Comparison of ENCODE assay signal across 8 mouse cellular contexts in the genomic region with DNA sequence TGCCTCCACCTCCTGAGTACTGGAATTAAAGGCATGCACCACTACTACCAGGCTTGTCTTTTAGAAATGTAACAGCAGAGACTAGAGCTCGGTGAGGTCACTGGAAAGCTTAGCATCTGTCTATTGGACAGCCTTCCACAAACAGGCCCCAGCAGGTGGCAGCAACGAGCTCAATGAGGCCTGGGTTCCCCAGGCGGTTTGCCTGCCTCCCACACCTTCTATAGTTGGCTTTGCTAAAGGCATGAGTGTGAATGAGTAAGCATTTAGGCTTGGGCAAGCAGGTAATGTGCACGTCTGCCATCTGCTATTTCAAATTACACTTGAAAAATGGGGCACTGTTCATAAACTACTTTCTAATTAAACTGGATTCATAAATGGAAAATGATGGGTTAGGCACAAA. TPM values are rescaled to one million over a fixed set of nuclear protein-coding genes. Genes with fewer than 3 reads are reported as not detected.
DNase-seq lines count a peak whose midpoint lies in the region; ATAC-seq and TF ChIP-seq lines count a peak whose summit lies in the region.

No protein-coding gene starts in this region.

- H3K27ac ChIP-seq in CH12.LX (ENCODE audit: insufficient read depth, low read depth): no peak overlapping the region
- H3K27ac ChIP-seq in forebrain, embryonic 12.5 days: no peak overlapping the region
- no peak overlapping the region for H3K27ac ChIP-seq in lung, embryonic 14.5 days (ENCODE audit: low read depth)
- no peak overlapping the region for H3K27ac ChIP-seq in thymus, adult 2 months (ENCODE audit: control insufficient read depth, insufficient read depth, low read length)

- TF ChIP-seq RAD21 in CH12.LX (IDR thresholded peaks at IDR 0.05; ENCODE audit: low read depth, low read length): peak; percentile 66

- no peak overlapping the region for H3K4me3 ChIP-seq in CH12.LX (replicated peaks in 1 of 3; ENCODE audit: low read depth in 2 of 3, low read length in 2 of 3, poor library complexity in 1 of 3)
- no peak overlapping the region for H3K4me3 ChIP-seq in forebrain, embryonic 12.5 days (replicated peaks)
- no peak overlapping the region for H3K4me3 ChIP-seq in lung, embryonic 14.5 days (ENCODE audit: low read depth, low read length)
- H3K4me3 ChIP-seq in thymus, adult 2 months (ENCODE audit: control insufficient read depth, insufficient read depth, low read length): no peak overlapping the region

- no peaks in the 10 kb centered on the region for H3K79me2 ChIP-seq in CH12.LX (replicated peaks; ENCODE audit: control insufficient read depth, extremely low read depth, insufficient read depth, poor library complexity, severe bottlenecking)

- TF ChIP-seq CTCF in CH12.LX (conservative IDR thresholded peaks at IDR 0.05 in 1 of 2, IDR thresholded peaks at IDR 0.05 in 1 of 2; ENCODE audit: low read depth in 2 of 2, low read length in 2 of 2): peak; percentile 57 to 82
- TF ChIP-seq CTCF in lung, embryonic 14.5 days (IDR thresholded peaks at IDR 0.05; ENCODE audit: low read depth): peak; percentile 84
- TF ChIP-seq CTCF in thymus, adult 2 months (IDR thresholded peaks at IDR 0.05; ENCODE audit: borderline replicate concordance, control insufficient read depth, extremely low read depth, insufficient read depth, low read length, poor library complexity): peak; percentile 82; the same call in 1 of the 2 replicates

- WGBS in forebrain, embryonic 12.5 days: 22% methylated on average over 4 of the region's 4 CpGs
- 23% methylated on average over 4 of the region's 4 CpGs for WGBS in lung, embryonic 14.5 days
- WGBS in thymus, adult 2 months: 13% methylated on average over 4 of the region's 4 CpGs

- peak; percentile 81; the same call in 1 of the 2 replicates for ATAC-seq in forebrain, embryonic 12.5 days (ENCODE audit: low FRiP score)
- ATAC-seq in lung, embryonic 14.5 days (ENCODE audit: insufficient read depth): peak; percentile 68

- H3K36me3 ChIP-seq in CH12.LX (replicated peaks in 1 of 2; ENCODE audit: control insufficient read depth in 1 of 2, insufficient read depth in 1 of 2, low read length in 1 of 2): peaks cover 25 to 86% of the 10 kb centered on the region in 2 experiments
- peaks cover 22% of the 10 kb centered on the region for H3K36me3 ChIP-seq in forebrain, embryonic 12.5 days (replicated peaks)
- H3K36me3 ChIP-seq in lung, embryonic 14.5 days (ENCODE audit: insufficient read depth): peaks cover 16% of the 10 kb centered on the region
- peaks cover 10% of the 10 kb centered on the region; the same call in 1 of the 2 replicates for H3K36me3 ChIP-seq in thymus, adult 2 months (ENCODE audit: control insufficient read depth, insufficient read depth, low read length)

- dilution Hi-C loops in CH12.LX (cut with MboI; ENCODE audit: extremely low pct_ligation_motif_present, extremely low pct_unique_long_range_greater_than_20kb, low sequenced_read_pairs): no loop called here

- H3K9ac ChIP-seq in CH12.LX (ENCODE audit: insufficient read depth, low read depth): no peak overlapping the region
- no peak overlapping the region for H3K9ac ChIP-seq in forebrain, embryonic 12.5 days
- no peak overlapping the region for H3K9ac ChIP-seq in lung, embryonic 14.5 days

- in situ Hi-C loops in CH12.LX (cut with MboI; ENCODE audit: low pct_ligation_motif_present, low pct_unique_long_range_greater_than_20kb, low sequenced_read_pairs): loop anchor here (5.0 to 25.0 kb wide), 2 partner anchors 183 to 1113 kb away; no protein-coding TSS in a partner anchor

- TF ChIP-seq POLR2A in CH12.LX (IDR thresholded peaks at IDR 0.05; ENCODE audit: low read depth, low read length): no peak
- no peak for TF ChIP-seq POLR2A in thymus, adult 2 months (IDR thresholded peaks at IDR 0.05; ENCODE audit: control insufficient read depth, extremely low read depth, insufficient read depth, low read length, poor library complexity)

- no peak overlapping the region for H3K4me2 ChIP-seq in CH12.LX (ENCODE audit: insufficient read depth, low read depth, poor library complexity, severe bottlenecking)
- no peak overlapping the region for H3K4me2 ChIP-seq in forebrain, embryonic 12.5 days
- no peak overlapping the region for H3K4me2 ChIP-seq in lung, embryonic 14.5 days

- H3K9me3 ChIP-seq in CH12.LX (replicated peaks; ENCODE audit: low read length): no peaks in the 10 kb centered on the region
- no peaks in the 10 kb centered on the region for H3K9me3 ChIP-seq in forebrain, embryonic 12.5 days
- no peaks in the 10 kb centered on the region for H3K9me3 ChIP-seq in lung, embryonic 14.5 days (ENCODE audit: low read depth, low read length)

- H3K4me1 ChIP-seq in CH12.LX (ENCODE audit: control insufficient read depth in 1 of 2, insufficient read depth in 2 of 2): peaks cover 0 to 28% of the 10 kb centered on the region in 2 experiments; a peak in 2 of 4 replicates
- H3K4me1 ChIP-seq in forebrain, embryonic 12.5 days: peaks cover 17% of the 10 kb centered on the region
- H3K4me1 ChIP-seq in lung, embryonic 14.5 days (ENCODE audit: insufficient read depth): no peaks in the 10 kb centered on the region
- H3K4me1 ChIP-seq in thymus, adult 2 months (replicated peaks; ENCODE audit: control insufficient read depth, insufficient read depth, low read length): no peaks in the 10 kb centered on the region

- TF ChIP-seq EP300 in CH12.LX (IDR thresholded peaks at IDR 0.05; ENCODE audit: low read length): no peak

- DNase-seq in CH12.LX (ENCODE audit: extremely low read depth): peak; percentile 86
- DNase-seq in c-Kit-negative CD71-positive TER-119-positive erythroid progenitor cells, embryonic 14.5 days (ENCODE audit: low read depth, low spot score): peak; percentile 17
- peak; percentile 89 for DNase-seq in heart, postnatal 4 days
- DNase-seq in layer of hippocampus, adult 18-20 months (ENCODE audit: low spot score in 2 of 2): peak; percentile 89 to 96
- DNase-seq in lung, embryonic 14.5 days: peak; percentile 91
- peak; percentile 68 for DNase-seq in ovary, postnatal 10 days (ENCODE audit: low spot score)
- DNase-seq in thymus, adult 2 months: peak; percentile 82

- no peaks in the 10 kb centered on the region for H3K27me3 ChIP-seq in CH12.LX (replicated peaks)
- H3K27me3 ChIP-seq in forebrain, embryonic 12.5 days: no peaks in the 10 kb centered on the region
- H3K27me3 ChIP-seq in lung, embryonic 14.5 days (ENCODE audit: insufficient read depth, low read length): no peaks in the 10 kb centered on the region
- no peaks in the 10 kb centered on the region for H3K27me3 ChIP-seq in thymus, adult 2 months (ENCODE audit: control insufficient read depth, insufficient read depth, low read length)

TF ChIP-seq in CH12.LX, 34 proteins besides CTCF, POLR2A, EP300 and RAD21:
- no peak for TF ChIP-seq BHLHE40 (IDR thresholded peaks at IDR 0.05; ENCODE audit: low read depth, low read length)
- peak; percentile 40; the same call in 1 of the 2 replicates for TF ChIP-seq MYC (IDR thresholded peaks at IDR 0.05; ENCODE audit: low read depth, low read length)
- no peak for TF ChIP-seq USF2 (conservative IDR thresholded peaks at IDR 0.05; ENCODE audit: low read depth, low read length)
- TF ChIP-seq JUND (conservative IDR thresholded peaks at IDR 0.05; ENCODE audit: low read depth, low read length): no peak
- TF ChIP-seq NELFE (IDR thresholded peaks at IDR 0.05; ENCODE audit: low read depth, low read length): no peak
- TF ChIP-seq GABPA (IDR thresholded peaks at IDR 0.05; ENCODE audit: insufficient replicate concordance, low read depth, low read length): no peak
- no peak for TF ChIP-seq TCF12 (IDR thresholded peaks at IDR 0.05; ENCODE audit: low read depth, low read length)
- TF ChIP-seq SMC3 (IDR thresholded peaks at IDR 0.05; ENCODE audit: low read depth, low read length): peak; percentile 84
- TF ChIP-seq HCFC1 (IDR thresholded peaks at IDR 0.05; ENCODE audit: low read depth, low read length): no peak
- TF ChIP-seq JUN (IDR thresholded peaks at IDR 0.05; ENCODE audit: insufficient read depth, low read depth, low read length): no peak

RNA-seq across cellular contexts. Expression of a gene that starts 54.7 kb away (rescaled TPM):
- total RNA-seq in CH12.LX (2012; rRNA removed): 698 and 751 TPM in 2 replicates
- 1,876 and 2,057 TPM in 2 replicates for total RNA-seq in CH12.LX (2014; rRNA removed)
- 1,607 and 1,716 TPM in 2 replicates for polyA plus RNA-seq in CH12.LX (2012; ENCODE audit: insufficient read length, low read depth)
- 955 and 986 TPM in 2 replicates for polyA plus RNA-seq in forebrain, embryonic 12.5 days (2016; fragmentation: Nextera tagmentation; extraction: Ambion mirVana)
- 1,000 to 10,000 TPM; 3,223 to 3,331 TPM for total RNA-seq in heart, postnatal 4 days (2021)
- 100 to 1,000 TPM; 912 to 940 TPM for total RNA-seq in layer of hippocampus, adult 18-20 months (2021)
- 1,140 and 1,218 TPM in 2 replicates for polyA plus RNA-seq in lung, embryonic 14.5 days (2014; fragmentation: Nextera tagmentation; extraction: Ambion mirVana)
- 2,302 and 2,614 TPM in 2 replicates for polyA plus RNA-seq in thymus, adult 2 months (2012; rRNA removed)

RNA-seq across cellular contexts. Expression of a gene that starts 55.2 kb away (rescaled TPM):
- total RNA-seq in CH12.LX (2012; rRNA removed) (0.08 TPM in 1 of 2 replicates, not detected in the other), CH12.LX (2014; rRNA removed) (not detected in 2 replicates)
- polyA plus RNA-seq in CH12.LX (2012; ENCODE audit: insufficient read length, low read depth): 0.05 and 0.06 TPM in 2 replicates
- polyA plus RNA-seq in forebrain, embryonic 12.5 days (2016; fragmentation: Nextera tagmentation; extraction: Ambion mirVana): 1.5 and 1.6 TPM in 2 replicates
- not detected for total RNA-seq in heart, postnatal 4 days (2021)
- total RNA-seq in layer of hippocampus, adult 18-20 months (2021): 10 to 100 TPM; 55.5 to 59.9 TPM
- 0.69 and 0.97 TPM in 2 replicates for polyA plus RNA-seq in lung, embryonic 14.5 days (2014; fragmentation: Nextera tagmentation; extraction: Ambion mirVana)
- 0.23 and 0.40 TPM in 2 replicates for polyA plus RNA-seq in thymus, adult 2 months (2012; rRNA removed)

Comparison
In these comparisons a context has a peak if more than half of its experiments do, and no peak if none do; other contexts are left out.
1. DNase-seq: peak in every context shown above with its lines; median percentile 92 in layer of hippocampus, adult 18-20 months; 91 in lung, embryonic 14.5 days; 89 in heart, postnatal 4 days; 86 in CH12.LX; 82 in thymus, adult 2 months; 68 in ovary, postnatal 10 days; 17 in c-Kit-negative CD71-positive TER-119-positive erythroid progenitor cells, embryonic 14.5 days.